Mouse (Mus musculus): Measurements from ENCODE around the gene Bsn. TPM values are rescaled to one million over a fixed set of nuclear protein-coding genes. Genes with fewer than 3 reads are reported as not detected.

The Bsn gene
- polyA plus RNA-seq, 1 experiment from 2014 or later = 4.4 TPM

DNA sequence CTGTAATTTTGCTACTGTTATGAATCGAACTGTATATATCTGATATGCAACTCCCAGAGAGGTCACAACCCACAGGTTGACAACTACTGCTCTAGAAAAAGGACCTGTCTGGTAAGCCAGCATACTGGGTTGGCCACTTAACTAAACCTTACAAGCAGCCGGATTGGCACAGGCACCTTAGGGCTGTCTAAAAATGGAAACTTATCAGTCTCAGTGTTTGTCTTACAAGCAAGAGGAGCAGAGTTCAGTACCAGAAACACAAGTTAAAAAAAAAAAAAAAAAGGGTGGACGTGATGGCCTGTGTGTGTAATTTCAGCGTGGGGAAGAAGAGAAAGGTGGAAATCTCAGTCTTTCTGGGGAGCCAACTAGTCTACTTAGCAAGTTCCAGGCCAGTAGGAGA is 118.4 kb downstream of the Bsn start:
- no peaks in the 10 kb centered on the region for H3K4me1 ChIP-seq (replicated peaks; ENCODE audit: control insufficient read depth, insufficient read depth, low read length)
- H3K9me3 ChIP-seq (ENCODE audit: control insufficient read depth, low read length) = no peaks in the 10 kb centered on the region
- H3K27ac ChIP-seq (ENCODE audit: low read depth, low read length) = no peak overlapping the region
- no peaks in the 10 kb centered on the region for H3K27me3 ChIP-seq (ENCODE audit: control insufficient read depth, insufficient read depth, low read length)
- 79% methylated on average over 4 of the region's 4 CpGs for WGBS
- no peak overlapping the region for H3K4me3 ChIP-seq (ENCODE audit: low read depth, low read length)
- DNase-seq (ENCODE audit: low spot score) (no peak), ATAC-seq (ENCODE audit: low FRiP score) (no peak)
- no peak overlapping the region for H3K9ac ChIP-seq (ENCODE audit: low read depth, low read length)
- no peak overlapping the region for H3K4me2 ChIP-seq (replicated peaks; ENCODE audit: low read depth, low read length)
- no peaks in the 10 kb centered on the region for H3K36me3 ChIP-seq (ENCODE audit: control insufficient read depth, insufficient read depth, low read length)

GRCm38 (mm10) chr9:108069529-108069928 is 120.7 kb downstream of the Bsn start:
- no peaks in the 10 kb centered on the region for H3K27me3 ChIP-seq (ENCODE audit: control insufficient read depth, insufficient read depth, low read length)
- H3K4me3 ChIP-seq (ENCODE audit: low read depth, low read length) = no peak overlapping the region
- H3K4me1 ChIP-seq (replicated peaks; ENCODE audit: control insufficient read depth, insufficient read depth, low read length) = no peaks in the 10 kb centered on the region
- H3K9me3 ChIP-seq (ENCODE audit: control insufficient read depth, low read length) = no peaks in the 10 kb centered on the region
- H3K9ac ChIP-seq (ENCODE audit: low read depth, low read length) = no peak overlapping the region
- H3K4me2 ChIP-seq (replicated peaks; ENCODE audit: low read depth, low read length) = no peak overlapping the region
- no peak for ATAC-seq (ENCODE audit: low FRiP score)
- H3K36me3 ChIP-seq (ENCODE audit: control insufficient read depth, insufficient read depth, low read length) = no peaks in the 10 kb centered on the region
- no peak for DNase-seq (ENCODE audit: low spot score)
- 94% methylated on average over 7 of the region's 7 CpGs for WGBS
- no peak overlapping the region for H3K27ac ChIP-seq (ENCODE audit: low read depth, low read length)

GRCm38 (mm10) chr9:108069007-108069406 is 121.2 kb downstream of the Bsn start:
- Histone ChIP-seq H3K4me1 (replicated peaks; ENCODE audit: control insufficient read depth, insufficient read depth, low read length) (no peaks in the 10 kb centered on the region), H3K27me3 (ENCODE audit: control insufficient read depth, insufficient read depth, low read length) (no peaks in the 10 kb centered on the region), H3K9ac (ENCODE audit: low read depth, low read length) (no peak overlapping the region), H3K9me3 (ENCODE audit: control insufficient read depth, low read length) (no peaks in the 10 kb centered on the region), H3K36me3 (ENCODE audit: control insufficient read depth, insufficient read depth, low read length) (no peaks in the 10 kb centered on the region), H3K27ac (ENCODE audit: low read depth, low read length) (no peak overlapping the region), H3K4me2 (replicated peaks; ENCODE audit: low read depth, low read length) (no peak overlapping the region), H3K4me3 (ENCODE audit: low read depth, low read length) (no peak overlapping the region)
- 88% methylated on average over 9 of the region's 9 CpGs for WGBS
- ATAC-seq (ENCODE audit: low FRiP score) (no peak), DNase-seq (ENCODE audit: low spot score) (no peak)

DNA sequence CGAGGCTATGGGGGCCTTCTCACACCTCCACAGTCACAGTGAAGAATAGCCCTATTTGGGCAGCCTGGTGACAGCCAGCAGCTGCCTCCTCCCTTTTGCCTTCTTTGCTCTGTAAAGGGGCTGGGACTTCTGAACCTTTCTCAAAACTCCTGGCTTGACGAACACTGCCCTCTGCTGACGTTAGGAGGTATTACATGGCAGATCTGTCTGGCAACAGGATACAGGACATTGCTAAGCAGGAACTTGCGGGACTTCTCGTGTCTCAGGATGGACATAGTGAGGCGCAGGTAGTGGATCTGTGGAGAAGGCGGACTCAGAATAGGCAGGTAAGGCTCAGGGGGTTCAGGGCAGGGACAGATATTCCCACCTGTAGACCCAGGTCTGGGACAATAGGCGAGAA is 122.3 kb downstream of the Bsn start:
- ATAC-seq (ENCODE audit: low FRiP score) (no peak), DNase-seq (ENCODE audit: low spot score) (peak; percentile 90)
- no peaks in the 10 kb centered on the region for H3K36me3 ChIP-seq (ENCODE audit: control insufficient read depth, insufficient read depth, low read length)
- no peaks in the 10 kb centered on the region for H3K27me3 ChIP-seq (ENCODE audit: control insufficient read depth, insufficient read depth, low read length)
- no peak overlapping the region for H3K4me3 ChIP-seq (ENCODE audit: low read depth, low read length)
- no peak overlapping the region for H3K9ac ChIP-seq (ENCODE audit: low read depth, low read length)
- no peak overlapping the region for H3K4me2 ChIP-seq (replicated peaks; ENCODE audit: low read depth, low read length)
- H3K4me1 ChIP-seq (replicated peaks; ENCODE audit: control insufficient read depth, insufficient read depth, low read length) = no peaks in the 10 kb centered on the region
- 24% methylated on average over 8 of the region's 8 CpGs for WGBS
- H3K27ac ChIP-seq (ENCODE audit: low read depth, low read length) = no peak overlapping the region
- H3K9me3 ChIP-seq (ENCODE audit: control insufficient read depth, low read length) = no peaks in the 10 kb centered on the region

DNA sequence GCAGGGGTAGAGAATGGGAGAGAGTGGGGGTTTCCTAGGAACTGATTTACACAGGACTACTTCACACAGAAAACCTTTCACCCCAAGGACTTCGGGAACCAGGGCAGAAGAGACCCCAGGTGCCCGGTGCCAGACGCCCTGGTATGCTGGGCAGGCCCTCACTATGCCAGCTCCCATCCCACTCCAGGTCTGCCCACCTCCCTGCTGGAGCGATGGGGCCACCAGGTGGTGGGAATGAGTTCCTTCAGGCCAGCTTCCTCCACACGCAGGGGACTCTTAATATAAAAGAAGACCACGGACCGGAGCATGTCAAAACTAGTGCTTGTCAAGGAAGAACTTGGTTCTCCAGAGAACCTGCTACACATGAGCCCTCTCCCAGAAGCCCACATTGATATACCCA is 123.0 kb downstream of the Bsn start:
- H3K4me1 ChIP-seq (replicated peaks; ENCODE audit: control insufficient read depth, insufficient read depth, low read length) = no peaks in the 10 kb centered on the region
- no peak for ATAC-seq (ENCODE audit: low FRiP score)
- WGBS = 87% methylated on average over 7 of the region's 7 CpGs
- no peak for DNase-seq (ENCODE audit: low spot score)
- no peaks in the 10 kb centered on the region for H3K27me3 ChIP-seq (ENCODE audit: control insufficient read depth, insufficient read depth, low read length)
- no peak overlapping the region for H3K4me3 ChIP-seq (ENCODE audit: low read depth, low read length)
- no peak overlapping the region for H3K9ac ChIP-seq (ENCODE audit: low read depth, low read length)
- no peak overlapping the region for H3K27ac ChIP-seq (ENCODE audit: low read depth, low read length)
- no peaks in the 10 kb centered on the region for H3K9me3 ChIP-seq (ENCODE audit: control insufficient read depth, low read length)
- no peak overlapping the region for H3K4me2 ChIP-seq (replicated peaks; ENCODE audit: low read depth, low read length)
- no peaks in the 10 kb centered on the region for H3K36me3 ChIP-seq (ENCODE audit: control insufficient read depth, insufficient read depth, low read length)

GRCm38 (mm10) chr9:108065491-108066011 is 124.6 kb downstream of the Bsn start:
- no peaks in the 10 kb centered on the region for H3K36me3 ChIP-seq (ENCODE audit: control insufficient read depth, insufficient read depth, low read length)
- ATAC-seq (ENCODE audit: low FRiP score) = no peak
- no peaks in the 10 kb centered on the region for H3K27me3 ChIP-seq (ENCODE audit: control insufficient read depth, insufficient read depth, low read length)

DNA sequence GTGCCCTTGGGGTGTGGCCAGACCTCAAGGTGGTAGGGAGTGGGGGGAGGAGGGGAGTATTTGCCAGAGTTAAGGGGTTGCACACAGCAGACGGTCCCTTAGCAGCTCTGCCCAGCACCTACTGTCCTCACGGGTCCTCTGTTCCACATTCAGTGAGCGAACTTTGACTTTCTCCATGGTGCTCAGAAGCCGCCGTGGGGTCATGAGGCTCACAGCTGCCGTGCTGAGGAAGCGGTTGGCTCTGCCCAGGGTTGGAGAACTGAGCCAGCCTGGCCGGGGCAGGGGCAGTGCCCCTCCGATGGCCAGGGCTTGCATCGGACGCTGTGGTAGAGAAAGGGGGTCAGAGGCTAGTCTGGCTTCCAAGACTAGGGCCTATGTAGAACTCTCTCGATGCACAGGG is 126.8 kb downstream of the Bsn start:
- Histone ChIP-seq H3K9me3 (ENCODE audit: control insufficient read depth, low read length) (no peaks in the 10 kb centered on the region), H3K4me3 (ENCODE audit: low read depth, low read length) (no peak overlapping the region), H3K9ac (ENCODE audit: low read depth, low read length) (no peak overlapping the region), H3K4me1 (replicated peaks; ENCODE audit: control insufficient read depth, insufficient read depth, low read length) (no peaks in the 10 kb centered on the region), H3K27me3 (ENCODE audit: control insufficient read depth, insufficient read depth, low read length) (no peaks in the 10 kb centered on the region), H3K27ac (ENCODE audit: low read depth, low read length) (no peak overlapping the region), H3K36me3 (ENCODE audit: control insufficient read depth, insufficient read depth, low read length) (0 out of 2 replicates have a peak, but pooled peaks cover 2% of the 10 kb centered on the region), H3K4me2 (replicated peaks; ENCODE audit: low read depth, low read length) (no peak overlapping the region)
- WGBS = 90% methylated on average over 12 of the region's 12 CpGs
- no peak for ATAC-seq (ENCODE audit: low FRiP score)
- DNase-seq (ENCODE audit: low spot score) = no peak

More at GRCm38 (mm10) chr9:108065491-108066011, 124.6 kb downstream of the Bsn start:
- Histone ChIP-seq H3K4me3 (ENCODE audit: low read depth, low read length) (no peak overlapping the region), H3K4me2 (replicated peaks; ENCODE audit: low read depth, low read length) (no peak overlapping the region), H3K4me1 (replicated peaks; ENCODE audit: control insufficient read depth, insufficient read depth, low read length) (no peaks in the 10 kb centered on the region), H3K9ac (ENCODE audit: low read depth, low read length) (no peak overlapping the region), H3K9me3 (ENCODE audit: control insufficient read depth, low read length) (no peaks in the 10 kb centered on the region), H3K27ac (ENCODE audit: low read depth, low read length) (no peak overlapping the region)
- DNase-seq (ENCODE audit: low spot score) = peak; percentile 74
- 54% methylated on average over 5 of the region's 5 CpGs for WGBS

DNA sequence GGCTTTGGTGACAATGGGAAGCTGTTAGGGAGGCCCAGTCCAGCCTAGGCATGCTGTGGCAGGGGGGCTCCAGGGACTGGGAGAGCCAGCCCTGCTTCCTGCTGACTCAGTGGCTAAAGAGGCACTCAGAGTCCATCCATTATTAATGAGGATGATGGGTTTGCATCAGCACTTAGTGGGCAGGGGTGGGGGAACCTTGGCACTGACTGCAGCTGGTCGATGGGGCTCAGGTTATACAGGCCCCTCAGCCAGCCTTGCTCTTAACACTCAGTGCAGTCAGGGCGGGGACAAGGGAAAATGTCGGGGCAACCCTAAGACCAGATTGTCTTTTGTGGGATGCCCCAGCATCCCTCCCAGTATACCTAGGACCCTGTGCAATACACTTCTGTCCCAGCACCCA is 128.0 kb downstream of the Bsn start:
- no peak overlapping the region for H3K27ac ChIP-seq (ENCODE audit: low read depth, low read length)
- H3K4me2 ChIP-seq (replicated peaks; ENCODE audit: low read depth, low read length) = no peak overlapping the region
- 97% methylated on average over 3 of the region's 3 CpGs for WGBS
- ATAC-seq (ENCODE audit: low FRiP score) (no peak), DNase-seq (ENCODE audit: low spot score) (no peak)
- no peak overlapping the region for H3K4me3 ChIP-seq (ENCODE audit: low read depth, low read length)
- no peaks in the 10 kb centered on the region for H3K27me3 ChIP-seq (ENCODE audit: control insufficient read depth, insufficient read depth, low read length)
- no peak overlapping the region for H3K9ac ChIP-seq (ENCODE audit: low read depth, low read length)
- H3K36me3 ChIP-seq (ENCODE audit: control insufficient read depth, insufficient read depth, low read length) = 0 out of 2 replicates have a peak, but pooled peaks cover 2% of the 10 kb centered on the region
- H3K4me1 ChIP-seq (replicated peaks; ENCODE audit: control insufficient read depth, insufficient read depth, low read length) = no peaks in the 10 kb centered on the region
- no peaks in the 10 kb centered on the region for H3K9me3 ChIP-seq (ENCODE audit: control insufficient read depth, low read length)

DNA sequence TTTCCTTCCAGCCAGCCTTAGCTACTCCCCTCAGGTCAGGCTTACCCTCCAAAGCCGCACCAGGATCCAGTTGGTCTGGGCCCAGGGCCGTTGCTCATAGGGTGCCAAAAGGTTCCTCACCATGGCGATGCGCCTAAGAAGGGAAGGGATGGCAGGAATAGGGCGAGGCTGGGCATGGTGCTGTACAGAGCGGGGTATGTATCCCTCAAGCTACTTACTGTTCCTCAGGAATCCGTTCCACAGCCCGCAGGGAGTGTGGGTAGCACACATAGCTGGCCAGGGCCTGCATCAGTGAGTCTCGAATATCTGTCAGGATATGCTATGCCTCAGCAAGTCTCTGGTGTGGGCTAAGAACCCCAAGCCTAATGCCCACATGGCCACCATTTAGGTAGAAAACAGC is 131.9 kb downstream of the Bsn start:
- Histone ChIP-seq H3K4me1 (replicated peaks; ENCODE audit: control insufficient read depth, insufficient read depth, low read length) (no peaks in the 10 kb centered on the region), H3K4me3 (ENCODE audit: low read depth, low read length) (no peak overlapping the region), H3K36me3 (ENCODE audit: control insufficient read depth, insufficient read depth, low read length) (0 out of 2 replicates have a peak, but pooled peaks cover 2% of the 10 kb centered on the region), H3K27me3 (ENCODE audit: control insufficient read depth, insufficient read depth, low read length) (no peaks in the 10 kb centered on the region), H3K9ac (ENCODE audit: low read depth, low read length) (no peak overlapping the region), H3K27ac (ENCODE audit: low read depth, low read length) (no peak overlapping the region), H3K4me2 (replicated peaks; ENCODE audit: low read depth, low read length) (no peak overlapping the region), H3K9me3 (ENCODE audit: control insufficient read depth, low read length) (no peaks in the 10 kb centered on the region)
- 95% methylated on average over 9 of the region's 9 CpGs for WGBS
- ATAC-seq (ENCODE audit: low FRiP score) (no peak), DNase-seq (ENCODE audit: low spot score) (no peak)
